Mouse (Mus musculus) mouse embryonic stem cell (cell line): ENCODE data around the gene Gps1.
"Not testable (repeated sequence)": the region's sequence is repeated elsewhere in the genome, so short reads cannot be mapped to it uniquely, and the experiment has no call there.

ENCODE experiments used
- in situ Hi-C, 2 experiments: fragments of 300-500 bp; cut with MboI; formaldehyde crosslinking; loops; 1 replicate in 1 of 2; 3 replicates in 1 of 2; pipeline ENCODE4 v1.14.3; 2019 to 2020; ENCODE audit warnings: low sequenced_read_pairs in 2 of 2, low pct_unique_long_range_greater_than_20kb in 1 of 2, mixed read lengths in 1 of 2; ENCODE audit not compliant: unreplicated experiment in 1 of 2

The Gps1 gene

GRCm38 (mm10) chr11:120832962-120833361, 48.9 kb downstream of the Gps1 start:
- in situ Hi-C loops, result not testable (repeated sequence)

GRCm38 (mm10) chr11:120833555-120834280, 49.6 kb downstream of the Gps1 start:
- in situ Hi-C loops, result no loop called here
